Mouse (Mus musculus): ENCODE results near the gene Nkg7. TPM values are rescaled to one million over a fixed set of nuclear protein-coding genes. Genes with fewer than 3 reads are reported as not detected.
A peak's percentile ranks its signal among the peaks of the same experiment; 100 is the strongest.

Nkg7 gene
- polyA plus RNA-seq, 1 experiment from 2014 or later = 3.8 TPM

- no peak for ATAC-seq (replicated peaks; ENCODE audit: low FRiP score)
- Histone ChIP-seq H3K4me3 (ENCODE audit: low read depth, low read length) (no peak overlapping the region), H3K9me3 (ENCODE audit: control insufficient read depth, low read length) (no peaks in the 10 kb centered on the region), H3K36me3 (ENCODE audit: control insufficient read depth, insufficient read depth, low read length) (no peaks in the 10 kb centered on the region), H3K27me3 (replicated peaks; ENCODE audit: control insufficient read depth, insufficient read depth, low read length) (no peaks in the 10 kb centered on the region), H3K4me1 (replicated peaks; ENCODE audit: control insufficient read depth, insufficient read depth, low read length) (peaks cover 23% of the 10 kb centered on the region), H3K9ac (ENCODE audit: low read depth, low read length) (no peak overlapping the region), H3K4me2 (no peak overlapping the region), H3K27ac (ENCODE audit: low read depth, low read length) (no peak overlapping the region)
- WGBS = 75% methylated on average over 3 of the region's 3 CpGs
- DNase-seq (ENCODE audit: low spot score) = no peak
Measured at GRCm38 (mm10) chr7:43441071-43441470, 4.2 kb downstream of the Nkg7 start.

GRCm38 (mm10) chr7:43442684-43443083 lies 5.8 kb downstream of the Nkg7 start:
- DNase-seq (ENCODE audit: low spot score) = no peak
- H3K4me1 ChIP-seq (replicated peaks; ENCODE audit: control insufficient read depth, insufficient read depth, low read length) = peaks cover 30% of the 10 kb centered on the region

GRCm38 (mm10) chr7:43443126-43443916 lies 6.4 kb downstream of the Nkg7 start:
- Histone ChIP-seq H3K4me2 (peak overlapping the region; percentile 98), H3K9ac (ENCODE audit: low read depth, low read length) (peak overlapping the region; percentile 75), H3K27me3 (replicated peaks; ENCODE audit: control insufficient read depth, insufficient read depth, low read length) (no peaks in the 10 kb centered on the region), H3K4me1 (replicated peaks; ENCODE audit: control insufficient read depth, insufficient read depth, low read length) (peaks cover 30% of the 10 kb centered on the region), H3K4me3 (ENCODE audit: low read depth, low read length) (peak overlapping the region; percentile 68), H3K9me3 (ENCODE audit: control insufficient read depth, low read length) (no peaks in the 10 kb centered on the region), H3K36me3 (ENCODE audit: control insufficient read depth, insufficient read depth, low read length) (no peaks in the 10 kb centered on the region), H3K27ac (ENCODE audit: low read depth, low read length) (peak overlapping the region; percentile 92)
- under 1% methylated on average over 36 of the region's 36 CpGs for WGBS
- peak; percentile 82 for DNase-seq (ENCODE audit: low spot score)
- peak; percentile 87 for ATAC-seq (replicated peaks; ENCODE audit: low FRiP score)

More at GRCm38 (mm10) chr7:43442684-43443083, 5.8 kb downstream of the Nkg7 start:
- Histone ChIP-seq H3K9ac (ENCODE audit: low read depth, low read length) (peak overlapping the region; percentile 75), H3K4me3 (ENCODE audit: low read depth, low read length) (peak overlapping the region; percentile 68), H3K27ac (ENCODE audit: low read depth, low read length) (peak overlapping the region; percentile 92), H3K9me3 (ENCODE audit: control insufficient read depth, low read length) (no peaks in the 10 kb centered on the region), H3K27me3 (replicated peaks; ENCODE audit: control insufficient read depth, insufficient read depth, low read length) (no peaks in the 10 kb centered on the region), H3K36me3 (ENCODE audit: control insufficient read depth, insufficient read depth, low read length) (no peaks in the 10 kb centered on the region), H3K4me2 (peak overlapping the region; percentile 98)
- whole genome bisulfite sequencing = 10% methylated on average over 9 of the region's 9 CpGs
- no peak for ATAC-seq (replicated peaks; ENCODE audit: low FRiP score)

- under 1% methylated on average over 27 of the region's 27 CpGs for WGBS
- no peaks in the 10 kb centered on the region for H3K9me3 ChIP-seq (ENCODE audit: control insufficient read depth, low read length)
- DNase-seq (ENCODE audit: low spot score) (peak; percentile 91), ATAC-seq (replicated peaks; ENCODE audit: low FRiP score) (peak; percentile 96)
- H3K4me1 ChIP-seq (replicated peaks; ENCODE audit: control insufficient read depth, insufficient read depth, low read length) = peaks cover 32% of the 10 kb centered on the region
- no peaks in the 10 kb centered on the region for H3K27me3 ChIP-seq (replicated peaks; ENCODE audit: control insufficient read depth, insufficient read depth, low read length)
- peak within 1 kb of the TSS; percentile 75 for H3K9ac ChIP-seq (ENCODE audit: low read depth, low read length)
- peak within 1 kb of the TSS; percentile 68 for H3K4me3 ChIP-seq (ENCODE audit: low read depth, low read length)
- H3K36me3 ChIP-seq (ENCODE audit: control insufficient read depth, insufficient read depth, low read length) = no peaks in the 10 kb centered on the region
- H3K27ac ChIP-seq (ENCODE audit: low read depth, low read length) = peak within 1 kb of the TSS; percentile 92
- H3K4me2 ChIP-seq = peak within 1 kb of the TSS; percentile 98
Measured at GRCm38 (mm10) chr7:43443917-43444293, 7.0 kb downstream of the Nkg7 start, which contains the start of the genes Etfb and Gm45233. Etfb (plus strand) TSS chr7:43444083. Gm45233 (plus strand) TSS chr7:43444128.

GRCm38 (mm10) chr7:43447801-43448200 lies 10.9 kb downstream of the Nkg7 start:
- H3K27ac ChIP-seq (ENCODE audit: low read depth, low read length) = no peak overlapping the region
- no peak for DNase-seq (ENCODE audit: low spot score)
- H3K4me2 ChIP-seq = no peak overlapping the region
- H3K9me3 ChIP-seq (ENCODE audit: control insufficient read depth, low read length) = no peaks in the 10 kb centered on the region
- ATAC-seq (replicated peaks; ENCODE audit: low FRiP score) = no peak
- no peak overlapping the region for H3K9ac ChIP-seq (ENCODE audit: low read depth, low read length)
- H3K4me1 ChIP-seq (replicated peaks; ENCODE audit: control insufficient read depth, insufficient read depth, low read length) = peaks cover 31% of the 10 kb centered on the region
- 76% methylated on average over 4 of the region's 4 CpGs for WGBS
- no peaks in the 10 kb centered on the region for H3K27me3 ChIP-seq (replicated peaks; ENCODE audit: control insufficient read depth, insufficient read depth, low read length)
- no peaks in the 10 kb centered on the region; the same call in 1 of the 2 replicates for H3K36me3 ChIP-seq (ENCODE audit: control insufficient read depth, insufficient read depth, low read length)
- no peak overlapping the region for H3K4me3 ChIP-seq (ENCODE audit: low read depth, low read length)

GRCm38 (mm10) chr7:43448246-43448645 lies 11.4 kb downstream of the Nkg7 start:
- H3K4me2 ChIP-seq = no peak overlapping the region
- peaks cover 4% of the 10 kb centered on the region; the same call in 1 of the 2 replicates for H3K36me3 ChIP-seq (ENCODE audit: control insufficient read depth, insufficient read depth, low read length)
- 93% methylated on average over 2 of the region's 3 CpGs for WGBS
- no peak overlapping the region for H3K4me3 ChIP-seq (ENCODE audit: low read depth, low read length)
- H3K27ac ChIP-seq (ENCODE audit: low read depth, low read length) = no peak overlapping the region
- ATAC-seq (replicated peaks; ENCODE audit: low FRiP score) = no peak
- no peak for DNase-seq (ENCODE audit: low spot score)
- no peak overlapping the region for H3K9ac ChIP-seq (ENCODE audit: low read depth, low read length)
- H3K27me3 ChIP-seq (replicated peaks; ENCODE audit: control insufficient read depth, insufficient read depth, low read length) = no peaks in the 10 kb centered on the region
- no peaks in the 10 kb centered on the region for H3K9me3 ChIP-seq (ENCODE audit: control insufficient read depth, low read length)
- peaks cover 29% of the 10 kb centered on the region for H3K4me1 ChIP-seq (replicated peaks; ENCODE audit: control insufficient read depth, insufficient read depth, low read length)

- Histone ChIP-seq H3K9me3 (ENCODE audit: control insufficient read depth, low read length) (no peaks in the 10 kb centered on the region), H3K4me3 (ENCODE audit: low read depth, low read length) (no peak overlapping the region), H3K4me2 (no peak overlapping the region), H3K27ac (ENCODE audit: low read depth, low read length) (no peak overlapping the region), H3K36me3 (ENCODE audit: control insufficient read depth, insufficient read depth, low read length) (peaks cover 14% of the 10 kb centered on the region; the same call in 1 of the 2 replicates), H3K4me1 (replicated peaks; ENCODE audit: control insufficient read depth, insufficient read depth, low read length) (peaks cover 23% of the 10 kb centered on the region), H3K27me3 (replicated peaks; ENCODE audit: control insufficient read depth, insufficient read depth, low read length) (no peaks in the 10 kb centered on the region), H3K9ac (ENCODE audit: low read depth, low read length) (no peak overlapping the region)
- ATAC-seq (replicated peaks; ENCODE audit: low FRiP score) (no peak), DNase-seq (ENCODE audit: low spot score) (no peak)
- WGBS = 91% methylated on average over 2 of the region's 2 CpGs
Measured at GRCm38 (mm10) chr7:43449811-43450210, 12.9 kb downstream of the Nkg7 start.

- Histone ChIP-seq H3K9ac (ENCODE audit: low read depth, low read length) (no peak overlapping the region), H3K4me2 (no peak overlapping the region), H3K27ac (ENCODE audit: low read depth, low read length) (no peak overlapping the region), H3K36me3 (ENCODE audit: control insufficient read depth, insufficient read depth, low read length) (peaks cover 22% of the 10 kb centered on the region), H3K9me3 (ENCODE audit: control insufficient read depth, low read length) (no peaks in the 10 kb centered on the region), H3K4me3 (ENCODE audit: low read depth, low read length) (no peak overlapping the region), H3K27me3 (replicated peaks; ENCODE audit: control insufficient read depth, insufficient read depth, low read length) (no peaks in the 10 kb centered on the region), H3K4me1 (replicated peaks; ENCODE audit: control insufficient read depth, insufficient read depth, low read length) (peaks cover 11% of the 10 kb centered on the region)
- ATAC-seq (replicated peaks; ENCODE audit: low FRiP score) (no peak), DNase-seq (ENCODE audit: low spot score) (no peak)
- WGBS = 94% methylated on average over 11 of the region's 11 CpGs
Measured at GRCm38 (mm10) chr7:43451726-43452125, 14.9 kb downstream of the Nkg7 start.

- no peak overlapping the region for H3K9ac ChIP-seq (ENCODE audit: low read depth, low read length)
- DNase-seq (ENCODE audit: low spot score) = no peak
- H3K27ac ChIP-seq (ENCODE audit: low read depth, low read length) = no peak overlapping the region
- 37% methylated on average over 4 of the region's 4 CpGs for WGBS
- H3K27me3 ChIP-seq (replicated peaks; ENCODE audit: control insufficient read depth, insufficient read depth, low read length) = no peaks in the 10 kb centered on the region
- peak; percentile 61 for ATAC-seq (replicated peaks; ENCODE audit: low FRiP score)
- H3K36me3 ChIP-seq (ENCODE audit: control insufficient read depth, insufficient read depth, low read length) = peaks cover 29% of the 10 kb centered on the region
- H3K4me1 ChIP-seq (replicated peaks; ENCODE audit: control insufficient read depth, insufficient read depth, low read length) = peaks cover 7% of the 10 kb centered on the region
- no peak overlapping the region for H3K4me3 ChIP-seq (ENCODE audit: low read depth, low read length)
- H3K4me2 ChIP-seq = no peak overlapping the region
- H3K9me3 ChIP-seq (ENCODE audit: control insufficient read depth, low read length) = no peaks in the 10 kb centered on the region
Measured at GRCm38 (mm10) chr7:43452609-43453008, 15.7 kb downstream of the Nkg7 start.

All from liver, embryonic 11.5 days (tissue).